Mouse (Mus musculus) T-cell, adult 2 months (primary cell): ENCODE results near the gene Efnb2.

ENCODE experiments used
- DNase-seq: peaks from one replicate; pipeline ENCODE4 v3.0.0; 2022; ENCODE audit warnings: low spot score

The Efnb2 gene

DNA sequence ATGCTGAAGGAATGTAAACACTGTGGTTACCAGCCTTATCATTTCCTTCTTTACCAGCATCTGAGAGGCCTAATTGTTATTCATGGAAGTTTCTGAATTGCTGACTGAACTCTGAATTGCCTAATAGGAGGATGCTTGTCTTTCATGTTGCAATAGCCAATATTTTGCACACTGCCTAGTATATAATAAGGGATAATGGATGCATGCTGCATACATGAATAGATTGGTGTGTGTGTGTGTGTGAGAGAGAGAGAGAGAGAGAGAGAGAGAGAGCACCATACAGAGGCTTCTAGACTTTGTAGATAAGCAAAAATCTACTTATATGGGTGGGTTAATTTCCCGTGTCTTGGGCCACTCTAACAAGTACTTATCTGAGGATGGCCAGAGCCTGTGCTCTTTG lies 47.2 kb downstream of the Efnb2 start:
- DNase-seq: no peak

DNA sequence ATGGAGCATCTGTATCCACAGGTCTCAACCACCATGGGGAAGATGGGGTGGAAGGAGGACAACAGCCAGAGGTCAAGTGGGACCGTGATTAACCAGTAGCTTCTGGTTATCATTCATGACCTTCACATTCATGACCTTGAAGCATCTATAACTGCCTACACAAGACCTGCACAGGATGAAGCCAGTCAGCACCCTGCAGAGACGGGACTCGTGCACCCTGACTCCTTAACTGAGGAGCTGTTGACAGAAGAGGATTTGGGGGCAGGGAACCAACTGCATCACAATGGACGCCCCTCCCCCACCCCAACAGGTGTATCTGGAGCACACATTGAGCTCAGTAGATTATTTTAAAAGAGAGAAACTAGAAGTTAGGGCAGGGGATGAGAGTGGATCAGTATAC lies 49.1 kb downstream of the Efnb2 start:
- no peak for DNase-seq

DNA sequence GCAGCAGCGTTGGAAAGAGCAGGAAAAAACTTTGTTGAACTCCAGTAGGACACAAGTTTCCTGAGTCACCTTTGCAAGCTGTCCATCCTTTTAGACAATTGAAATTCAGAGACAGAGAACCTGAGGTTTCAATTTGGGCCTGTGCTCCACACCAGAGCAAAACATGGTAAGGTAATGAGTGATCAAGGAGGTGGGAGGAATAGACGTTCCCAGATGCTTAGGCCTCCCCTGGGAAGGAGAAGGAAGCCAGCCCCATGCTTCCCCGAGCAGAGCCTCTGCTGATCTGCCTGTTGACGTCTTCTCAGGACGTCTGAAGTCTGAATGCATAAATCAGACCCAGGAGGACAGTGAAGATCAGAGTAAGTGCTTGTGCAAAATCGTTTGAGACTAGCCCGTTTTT lies 51.3 kb downstream of the Efnb2 start:
- DNase-seq: no peak

DNA sequence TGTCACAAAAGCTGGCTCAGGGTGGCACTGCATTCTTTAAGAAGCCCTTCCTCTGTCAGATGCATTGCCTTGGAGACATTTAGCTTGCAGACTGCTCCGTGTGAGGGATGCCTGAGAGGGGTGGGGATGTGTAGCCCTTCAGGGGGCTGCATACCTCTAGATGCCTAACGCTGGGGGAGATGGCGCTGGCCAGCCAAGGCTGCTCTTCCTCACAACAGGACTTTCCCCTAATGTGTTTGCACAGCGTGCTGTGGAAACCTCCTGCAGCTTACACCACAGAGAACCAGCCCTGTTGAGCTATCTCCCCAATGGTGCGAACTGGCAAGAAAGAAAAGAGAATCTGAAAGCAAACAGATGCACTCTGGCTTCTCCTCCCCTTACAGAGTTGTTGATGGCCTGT lies 51.9 kb downstream of the Efnb2 start:
- DNase-seq: no peak

DNA sequence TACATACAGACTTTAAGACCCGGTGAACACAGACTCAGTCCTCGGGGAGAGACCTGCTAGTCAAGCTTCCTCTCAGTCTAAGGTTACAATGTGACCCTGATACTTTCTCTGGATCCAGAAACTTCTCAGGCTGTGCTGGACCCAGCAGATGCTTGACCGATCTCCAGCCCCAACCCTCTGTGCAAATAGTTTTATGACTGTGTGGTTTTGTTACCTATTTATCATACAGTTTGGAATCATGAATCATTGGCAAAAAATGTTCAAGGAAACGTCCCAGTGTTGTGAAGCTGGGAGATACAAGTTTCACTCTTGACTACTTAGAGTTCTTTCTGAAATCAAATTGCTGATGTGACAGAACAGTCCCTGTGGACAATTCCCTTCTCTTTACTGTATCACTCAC lies 55.4 kb downstream of the Efnb2 start:
- no peak for DNase-seq

DNA sequence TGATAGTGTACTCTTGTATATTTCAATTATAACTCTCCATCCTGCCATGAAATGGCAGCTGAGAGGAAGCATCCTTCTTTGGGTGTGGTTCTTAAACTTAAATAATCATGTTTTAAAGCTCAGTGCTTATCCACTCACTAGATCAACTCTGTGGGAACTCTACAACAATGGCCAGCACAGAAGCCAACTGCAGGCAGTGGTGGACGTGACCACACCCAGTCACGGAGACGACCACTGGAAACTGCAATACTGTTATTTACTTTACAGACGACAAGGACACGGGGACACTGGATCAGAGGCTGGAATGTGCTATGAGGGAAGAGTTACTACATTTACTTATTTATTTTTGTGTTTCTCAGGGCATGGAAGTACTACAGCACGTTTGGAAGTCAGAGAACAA lies 57.2 kb downstream of the Efnb2 start:
- no peak for DNase-seq

DNA sequence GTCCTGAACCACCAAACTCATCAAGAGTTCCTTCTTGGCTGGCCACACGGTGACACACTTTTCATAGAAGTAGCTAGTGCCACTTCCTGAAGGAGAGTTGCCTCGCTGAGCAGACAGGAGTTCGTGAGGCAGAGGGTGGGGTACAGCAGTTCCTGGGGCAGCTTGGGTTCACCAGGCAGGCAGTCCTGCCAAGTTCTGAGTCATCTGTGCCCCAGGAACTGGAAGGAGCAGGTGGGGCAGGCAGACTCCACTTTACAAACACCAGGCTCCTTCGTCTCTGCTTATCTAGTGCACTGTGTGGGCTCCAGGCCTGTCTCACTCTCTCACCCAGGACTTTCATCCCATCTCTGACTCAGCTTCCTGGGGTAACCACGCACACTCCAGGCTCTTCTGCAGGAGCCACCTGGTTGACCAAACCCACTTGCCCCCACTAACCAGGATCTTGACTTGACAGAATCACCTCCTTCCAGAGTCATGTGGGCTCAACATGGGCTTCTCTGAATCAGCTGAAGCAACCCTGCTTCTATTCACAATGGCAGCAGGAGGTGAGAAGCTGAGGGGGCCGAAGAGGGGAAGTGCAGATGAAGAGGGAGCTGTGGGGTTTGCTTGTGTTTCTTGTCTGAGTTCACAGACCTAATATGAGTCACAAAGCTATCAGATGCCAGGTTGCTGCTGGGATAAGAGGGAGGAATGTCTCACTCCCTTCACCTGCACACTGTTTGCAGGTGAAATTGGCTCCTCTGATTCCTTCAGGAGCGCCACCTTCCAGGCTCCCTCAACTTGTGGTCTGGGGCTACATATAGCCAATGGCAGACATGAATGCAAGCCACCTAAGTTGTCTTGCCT lies 58.2 kb downstream of the Efnb2 start:
- DNase-seq: no peak

DNA sequence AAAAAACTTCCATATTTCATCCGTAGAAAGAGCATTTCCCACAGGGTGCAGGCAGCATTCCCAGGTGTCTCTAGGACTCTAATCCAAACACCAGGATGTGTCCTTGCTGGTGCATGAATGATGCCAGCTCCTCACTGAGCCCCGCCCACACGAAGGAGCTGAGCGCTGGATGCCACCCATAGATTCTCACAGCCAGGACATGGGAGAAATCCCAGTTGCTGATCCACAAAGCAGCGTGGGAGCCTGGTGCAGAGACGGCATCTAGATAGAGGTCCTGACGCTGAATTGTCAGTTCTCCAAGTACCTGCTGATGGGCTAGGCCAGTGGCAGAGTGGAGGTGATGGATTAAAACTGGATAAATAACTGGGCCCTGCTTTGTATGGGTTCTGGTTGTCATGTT lies 61.1 kb downstream of the Efnb2 start:
- DNase-seq: no peak

DNA sequence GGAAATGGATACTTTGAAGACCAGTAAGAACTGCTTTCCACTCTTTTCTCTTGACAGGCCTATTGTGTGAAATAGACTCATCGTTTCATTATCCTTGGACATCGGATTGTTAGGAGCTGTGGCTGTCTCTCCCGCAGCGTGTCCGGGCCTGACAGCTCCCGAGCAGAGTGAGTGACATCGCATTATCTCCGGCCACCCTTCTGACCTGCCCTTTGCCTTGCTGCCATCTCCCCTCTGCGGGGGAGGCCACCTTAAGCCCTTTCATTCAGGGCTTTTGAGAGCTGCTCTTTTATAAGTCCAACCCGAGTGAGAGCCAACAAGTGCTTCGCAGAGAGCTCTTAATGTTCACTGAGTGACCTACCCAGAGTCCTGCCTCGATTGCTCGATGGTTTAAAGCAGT lies 63.6 kb downstream of the Efnb2 start:
- no peak for DNase-seq

DNA sequence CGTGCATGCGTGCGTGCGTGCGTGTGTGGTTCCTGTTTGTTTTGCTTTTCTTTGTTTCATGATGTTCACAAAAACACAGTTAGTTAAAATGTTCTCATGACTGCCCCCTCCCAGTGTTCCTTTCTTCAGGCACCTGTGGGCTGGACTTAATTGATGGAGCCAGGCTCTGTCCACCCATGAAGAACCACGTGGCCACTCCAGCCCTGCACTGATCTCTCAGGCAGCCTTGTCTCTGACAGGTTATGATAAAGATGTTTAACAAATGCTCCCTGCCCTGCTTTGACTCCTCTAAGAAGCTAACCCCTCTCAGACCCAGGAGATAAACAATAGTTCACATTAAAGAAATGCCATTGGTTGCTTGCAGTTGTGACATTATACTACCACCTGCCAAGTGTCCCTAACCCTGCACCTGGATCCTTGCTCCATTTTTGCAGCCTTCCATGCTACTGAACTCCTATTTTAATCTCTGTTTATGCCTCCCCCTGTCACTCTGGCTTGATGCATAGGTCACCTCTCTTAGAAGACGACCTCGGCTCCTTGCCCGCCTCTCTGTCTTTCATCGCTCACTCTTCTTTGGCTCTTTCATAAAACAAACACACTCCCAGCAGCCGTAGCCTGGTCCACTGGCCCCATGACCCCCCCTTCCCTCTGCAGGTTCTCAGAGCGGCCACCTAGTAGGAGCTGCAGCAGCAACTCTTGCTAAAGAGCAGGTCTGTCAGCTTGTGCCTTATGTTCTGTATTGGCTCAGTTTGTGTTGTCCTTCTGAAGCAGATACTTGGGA lies 65.0 kb downstream of the Efnb2 start:
- DNase-seq: no peak

DNA sequence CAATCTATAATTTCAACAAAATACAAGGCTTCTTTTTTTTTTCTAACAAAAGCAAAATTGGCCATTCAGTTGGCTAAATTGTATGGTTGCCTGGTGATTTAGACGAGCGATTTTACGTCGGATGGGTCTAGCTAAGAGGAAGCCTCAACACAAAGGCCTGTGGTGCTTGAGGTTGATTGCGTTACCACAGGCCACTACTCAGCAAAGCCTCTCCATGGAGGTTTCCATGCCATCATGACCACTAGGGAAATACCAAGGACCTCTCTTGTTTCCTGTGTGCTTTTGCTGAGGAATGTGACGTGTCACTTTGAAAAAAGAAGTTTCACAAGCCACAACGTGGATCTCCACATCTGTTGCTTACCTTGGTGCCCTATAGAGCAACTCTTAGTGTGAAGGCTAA lies 67.2 kb downstream of the Efnb2 start:
- no peak for DNase-seq

DNA sequence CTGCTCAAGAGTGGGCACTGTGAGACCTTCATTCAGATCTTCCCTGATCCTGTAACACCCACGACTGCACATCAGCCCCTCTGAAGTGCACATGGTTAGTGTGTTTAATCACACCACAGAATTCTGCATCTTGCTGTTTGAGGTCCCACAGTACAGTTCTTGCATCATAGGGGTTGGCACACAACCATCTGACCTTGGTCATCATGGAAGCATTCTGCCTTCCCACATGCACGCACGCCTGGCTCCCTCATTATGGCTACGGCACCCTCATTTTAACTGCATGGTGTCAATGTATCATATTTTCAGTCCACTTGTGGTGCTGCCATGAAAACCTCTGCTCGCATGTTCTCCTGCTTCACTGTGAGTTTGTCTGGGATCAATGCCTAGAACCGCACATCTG lies 67.7 kb downstream of the Efnb2 start:
- no peak for DNase-seq

DNA sequence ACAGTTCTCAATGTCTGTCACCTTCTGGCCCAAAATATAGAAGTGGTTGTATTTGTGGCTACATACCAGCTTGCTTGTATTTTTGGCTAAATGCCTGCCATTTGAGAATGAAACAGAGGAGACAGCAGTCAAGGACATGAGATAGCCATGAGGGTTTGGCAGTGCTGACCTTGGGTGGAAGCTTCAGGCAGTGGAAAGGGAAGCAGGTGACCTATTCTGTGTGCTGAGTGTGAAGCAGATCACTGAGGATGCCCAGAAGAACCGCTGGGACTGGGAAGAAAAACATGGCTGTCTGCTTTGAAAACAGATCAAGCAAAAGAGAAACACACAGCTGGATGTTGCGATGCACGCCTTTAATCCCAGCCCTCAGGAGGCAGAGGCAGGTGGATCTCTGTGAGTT lies 68.7 kb downstream of the Efnb2 start:
- no peak for DNase-seq

DNA sequence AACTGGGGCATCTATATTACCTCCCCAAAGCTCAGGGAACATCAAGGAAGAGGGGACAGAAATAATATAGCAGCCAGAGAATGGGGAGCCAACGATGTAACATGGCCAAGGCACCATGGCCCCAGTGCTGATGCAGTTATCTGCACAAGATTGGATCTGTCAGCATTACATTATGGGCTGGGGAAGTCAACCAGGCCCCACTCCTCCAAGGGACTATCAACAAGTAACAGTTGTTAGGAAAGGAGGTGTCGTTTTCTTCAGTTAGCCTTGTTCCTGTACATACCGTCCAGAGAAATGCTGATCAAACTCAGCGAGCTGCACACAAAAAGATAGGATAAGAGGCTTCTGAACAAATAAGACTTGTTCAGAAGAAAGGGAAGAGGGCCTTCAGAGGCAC lies 77.1 kb downstream of the Efnb2 start:
- no peak for DNase-seq

DNA sequence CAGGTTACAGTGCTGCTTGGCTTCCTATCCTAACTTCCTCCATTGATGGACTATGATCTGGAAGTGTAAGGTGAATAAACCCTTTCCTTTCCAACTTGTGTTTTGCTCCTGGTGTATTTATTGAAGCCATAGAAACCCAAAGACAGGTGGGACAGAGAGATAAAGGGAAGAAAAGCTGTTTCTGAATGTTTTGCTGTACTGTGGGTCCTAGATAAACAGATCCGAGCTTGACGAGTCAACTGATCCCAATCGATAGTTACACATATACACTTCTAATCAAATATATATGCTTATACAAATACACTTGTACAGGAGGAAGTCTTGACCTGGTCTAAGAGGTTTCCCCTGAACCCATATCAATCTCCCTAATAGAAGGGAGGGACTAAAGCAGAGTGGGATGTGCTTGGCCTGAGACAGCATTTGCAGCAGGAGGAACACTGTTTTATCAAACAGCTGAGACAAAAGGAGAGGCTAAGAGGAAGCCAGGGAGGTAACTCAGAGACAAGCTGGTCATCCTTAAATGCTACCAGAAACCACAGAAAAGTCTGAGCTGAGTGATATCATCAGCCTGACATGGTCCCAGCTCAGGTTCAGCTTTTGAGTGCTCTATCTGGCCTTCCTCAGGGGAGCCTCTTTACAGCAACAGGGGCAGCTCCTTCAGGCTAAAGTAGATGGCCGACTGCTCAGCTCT lies 77.6 kb downstream of the Efnb2 start:
- no peak for DNase-seq

DNA sequence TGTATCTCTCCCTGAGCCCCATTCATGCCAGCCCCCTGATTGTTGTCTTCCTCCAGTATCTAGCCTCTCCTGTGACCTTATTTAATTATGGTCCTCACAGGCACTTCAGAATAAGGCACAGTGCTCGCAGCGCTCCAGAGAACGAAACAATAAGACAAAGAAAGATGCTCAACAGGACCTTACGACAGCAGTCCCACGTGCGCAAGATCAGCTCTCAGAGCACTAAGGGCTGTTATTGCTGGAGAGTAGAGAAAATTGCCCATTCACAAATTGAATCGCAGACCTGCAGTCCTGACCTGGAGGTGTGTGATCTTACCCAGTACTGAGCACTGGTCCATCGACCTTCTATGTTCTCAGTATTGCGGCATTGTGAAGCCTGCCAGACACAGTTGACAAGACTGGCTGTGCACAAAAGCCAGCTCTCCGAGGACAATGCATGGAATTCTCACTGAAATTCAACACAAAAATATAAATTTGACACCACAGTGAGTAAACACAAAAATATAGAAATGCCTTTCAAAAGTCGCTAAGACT lies 83.2 kb downstream of the Efnb2 start:
- DNase-seq: no peak

DNA sequence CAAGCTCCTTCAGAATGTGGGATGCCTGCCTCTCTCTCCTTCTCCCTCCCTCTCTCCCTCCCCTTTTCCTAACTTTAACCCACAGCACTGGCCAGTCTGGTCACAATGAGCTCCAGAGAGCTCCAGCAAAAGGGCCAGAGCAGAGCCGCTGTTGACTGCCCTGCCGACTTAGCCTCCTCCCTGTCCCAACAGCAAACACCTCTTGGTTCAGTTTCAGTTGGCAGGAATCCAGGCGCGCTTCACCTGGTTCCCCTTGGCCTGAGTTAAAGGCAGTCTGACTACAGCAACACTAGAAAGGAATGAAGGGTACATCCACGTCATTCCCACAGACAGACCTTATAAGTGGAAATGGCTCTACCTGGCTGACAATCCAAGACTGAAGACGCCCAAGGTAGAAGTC lies 84.2 kb downstream of the Efnb2 start:
- no peak for DNase-seq

DNA sequence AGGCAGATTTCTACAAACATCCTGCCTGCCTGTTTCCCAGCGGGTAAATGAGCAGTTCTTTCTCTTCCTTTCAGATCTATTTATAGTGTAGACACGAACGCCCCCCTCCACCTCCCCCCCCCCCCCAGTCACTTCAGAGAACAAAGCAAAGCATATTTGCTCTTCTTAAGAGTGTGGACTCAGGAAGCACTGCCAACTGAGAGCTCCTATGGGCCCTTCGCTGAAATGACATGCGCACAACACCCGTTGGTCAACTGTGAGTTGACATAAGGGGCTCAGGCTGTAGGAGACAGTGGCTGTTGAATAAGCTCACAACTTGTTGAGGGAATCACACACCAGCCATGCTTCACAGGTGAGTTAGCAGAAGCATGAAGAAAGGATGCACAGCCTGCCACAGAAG lies 84.8 kb downstream of the Efnb2 start:
- no peak for DNase-seq

DNA sequence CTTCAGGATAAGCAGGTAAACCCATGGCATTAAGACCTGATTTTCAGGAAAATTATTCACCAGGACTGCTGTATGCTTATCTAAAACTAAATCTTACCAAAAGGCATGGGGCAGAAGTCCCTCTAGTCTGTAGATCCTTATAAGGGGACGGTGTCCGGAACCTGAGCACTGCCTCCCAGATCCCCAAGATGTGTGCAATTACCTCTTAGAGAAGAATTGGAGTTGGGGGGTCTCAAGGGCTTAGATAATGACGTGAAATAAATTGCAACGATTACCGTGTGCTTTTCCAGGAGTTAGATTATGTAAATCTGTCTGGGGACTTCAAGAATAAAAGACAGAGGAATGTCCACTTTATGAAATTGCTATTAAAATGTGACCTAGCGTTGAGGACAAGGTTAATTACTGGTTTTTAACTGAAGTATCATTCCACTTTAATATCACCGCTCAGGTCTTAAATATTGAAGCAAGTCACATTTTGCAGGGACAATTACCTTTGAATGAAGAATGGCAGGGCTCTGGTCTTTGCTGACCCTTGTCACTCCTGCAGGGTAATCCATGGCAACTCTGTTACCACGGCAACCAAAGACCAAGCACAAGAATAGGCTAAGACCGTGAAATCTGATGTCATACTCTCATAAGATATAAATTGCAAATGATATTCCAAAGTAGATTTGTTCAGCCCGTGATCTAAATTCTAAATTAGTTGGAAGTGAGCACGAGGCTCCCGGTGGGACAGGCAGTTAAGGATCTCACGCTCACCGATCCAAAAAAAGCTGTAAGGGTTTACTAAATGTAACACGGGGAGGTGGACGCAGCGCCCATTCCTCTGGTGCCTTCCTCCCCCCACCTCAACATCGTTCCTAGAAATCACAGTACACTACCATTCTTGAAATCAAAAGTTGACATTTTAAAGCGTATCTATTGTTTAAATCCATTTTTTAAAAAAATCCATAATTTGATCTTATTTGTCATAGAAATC lies 86.2 kb downstream of the Efnb2 start:
- DNase-seq: no peak

DNA sequence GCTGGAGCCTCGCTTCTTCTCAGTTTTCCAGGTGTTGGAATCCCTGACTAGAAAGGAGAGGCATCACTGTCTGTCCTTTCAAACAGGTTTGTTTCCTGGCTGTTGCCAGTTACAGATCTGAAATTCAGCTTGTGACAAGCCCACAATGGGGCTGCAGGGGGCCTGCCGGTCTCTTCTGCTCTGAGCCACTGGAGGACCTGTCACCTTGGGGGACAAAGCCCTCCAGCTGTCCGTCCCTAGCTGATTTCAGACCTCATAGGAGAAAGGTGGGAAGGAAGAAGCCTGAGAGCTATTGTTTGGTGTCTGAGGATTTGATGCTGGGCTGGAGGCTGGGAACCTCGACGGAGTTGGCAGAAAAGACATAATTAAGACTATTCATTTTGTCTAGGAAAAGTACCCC lies 88.8 kb downstream of the Efnb2 start:
- DNase-seq: no peak

DNA sequence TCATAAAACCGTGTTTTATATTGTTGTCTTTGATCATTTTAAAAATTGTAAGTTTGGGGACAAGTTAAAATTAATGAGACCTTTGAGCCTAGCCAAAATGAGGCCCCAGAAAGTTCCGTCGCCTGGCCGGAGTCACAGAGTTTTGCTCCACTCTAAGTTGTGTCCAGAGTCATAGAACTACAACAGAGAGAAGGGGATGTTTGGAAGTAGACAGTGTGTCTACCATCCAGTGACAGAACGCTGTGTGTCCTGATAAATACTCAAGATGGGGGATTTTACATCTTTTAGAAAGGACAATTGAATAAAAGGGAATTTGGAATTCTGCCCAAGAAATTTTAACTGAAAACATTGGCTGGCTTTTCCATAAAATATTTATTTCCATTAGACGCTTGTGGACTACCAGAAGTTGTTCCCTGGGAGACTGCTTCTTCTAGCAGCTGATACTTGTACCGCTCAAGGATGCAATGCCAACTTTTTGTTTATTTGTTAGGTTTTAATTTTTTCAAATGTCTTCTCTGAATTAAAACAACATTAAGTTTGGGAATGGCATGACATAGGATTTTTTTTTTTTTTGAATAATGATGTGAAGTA lies 89.3 kb downstream of the Efnb2 start:
- no peak for DNase-seq
